Mouse (Mus musculus): ENCODE measurements at regions not wholly inside any gene's neighbourhood (a gene's known extent, or its start where the extent isn't known, plus 50 kb on each side); places are given as distances from the start of the nearest gene placed in this dataset.

DNA sequence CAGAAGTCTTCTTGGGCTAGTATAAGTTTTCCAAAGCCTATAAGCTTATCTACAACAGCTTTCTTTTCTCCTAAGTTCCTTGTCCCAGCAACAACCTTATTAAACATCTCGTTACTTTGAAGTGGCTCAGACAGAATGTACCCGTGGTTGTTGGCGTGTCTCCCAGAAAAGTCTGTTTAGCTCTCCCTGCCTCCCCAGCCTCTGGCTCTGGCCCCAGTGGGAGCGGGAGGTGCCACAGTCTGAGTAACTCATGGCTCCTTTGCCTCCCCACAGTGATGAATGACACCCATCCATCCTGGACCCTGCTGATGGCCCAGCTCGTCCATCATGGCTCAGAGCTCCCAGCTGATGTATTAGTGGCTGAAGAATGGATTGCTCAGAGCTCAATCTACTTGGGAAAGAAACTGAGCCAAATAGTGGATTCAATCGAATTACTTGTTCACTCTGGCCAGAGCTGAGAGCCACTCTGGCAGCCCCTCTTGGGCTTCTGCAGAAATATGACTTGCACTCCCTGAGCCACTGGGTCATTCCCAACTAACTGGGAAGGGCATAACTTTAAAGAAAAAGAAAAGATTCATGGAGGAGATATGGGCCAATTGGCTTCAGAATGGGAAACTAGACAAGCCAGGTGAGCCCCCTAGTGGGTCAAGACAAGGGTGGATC, 170.5 kb downstream of the Dhx35 start:
- TF ChIP-seq POLR2A (IDR thresholded peaks at IDR 0.05; ENCODE audit: low read depth, low read length) (no peak), CTCF (IDR thresholded peaks at IDR 0.05; ENCODE audit: extremely low read depth, insufficient read depth, insufficient read length, insufficient replicate concordance) (no peak)
